Mouse (Mus musculus): ENCODE results near the gene Clk3.

The Clk3 gene

DNA sequence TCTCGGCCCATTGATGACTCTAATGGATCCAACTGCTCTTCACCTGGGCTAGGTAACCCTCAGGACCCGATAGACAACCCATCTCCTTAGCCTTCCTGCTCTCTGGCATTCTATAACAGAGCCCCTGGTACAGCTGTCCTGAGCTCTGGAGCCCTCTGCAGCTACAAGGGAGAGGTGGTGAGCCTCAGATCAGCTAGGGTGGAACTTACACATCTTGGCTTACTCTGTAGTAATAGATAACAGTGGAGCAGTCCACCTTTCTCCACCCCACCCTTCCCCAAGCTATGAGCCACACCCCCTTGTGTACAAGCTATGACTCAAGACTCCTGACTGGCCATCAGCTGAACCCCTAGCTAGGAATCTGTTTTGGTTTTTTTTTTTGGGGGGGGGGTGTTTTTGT is 5.2 kb upstream of the Clk3 start:
- no peak for DNase-seq (ENCODE audit: low spot score in 2 of 2)

DNA sequence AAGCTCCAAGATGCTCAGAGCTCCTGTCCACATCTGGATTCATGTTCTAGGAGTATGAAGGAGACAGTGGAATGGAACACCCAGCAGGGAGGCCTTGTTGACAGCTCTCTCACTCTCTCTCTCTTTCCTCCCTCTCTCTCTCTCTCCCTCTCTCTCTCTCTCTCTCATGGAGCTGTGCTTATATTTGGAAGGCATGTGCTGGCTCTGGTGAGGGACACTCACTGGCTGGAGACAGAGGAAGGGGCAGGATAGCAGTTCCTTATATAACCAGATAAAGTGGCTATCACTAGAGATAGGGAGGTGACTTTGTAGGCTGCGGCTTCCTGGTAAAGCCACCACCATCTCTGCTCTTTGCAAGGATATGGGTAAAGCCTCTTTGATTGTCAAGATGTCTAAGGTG is 4.6 kb upstream of the Clk3 start:
- DNase-seq (ENCODE audit: low spot score in 2 of 2) = no peak

DNA sequence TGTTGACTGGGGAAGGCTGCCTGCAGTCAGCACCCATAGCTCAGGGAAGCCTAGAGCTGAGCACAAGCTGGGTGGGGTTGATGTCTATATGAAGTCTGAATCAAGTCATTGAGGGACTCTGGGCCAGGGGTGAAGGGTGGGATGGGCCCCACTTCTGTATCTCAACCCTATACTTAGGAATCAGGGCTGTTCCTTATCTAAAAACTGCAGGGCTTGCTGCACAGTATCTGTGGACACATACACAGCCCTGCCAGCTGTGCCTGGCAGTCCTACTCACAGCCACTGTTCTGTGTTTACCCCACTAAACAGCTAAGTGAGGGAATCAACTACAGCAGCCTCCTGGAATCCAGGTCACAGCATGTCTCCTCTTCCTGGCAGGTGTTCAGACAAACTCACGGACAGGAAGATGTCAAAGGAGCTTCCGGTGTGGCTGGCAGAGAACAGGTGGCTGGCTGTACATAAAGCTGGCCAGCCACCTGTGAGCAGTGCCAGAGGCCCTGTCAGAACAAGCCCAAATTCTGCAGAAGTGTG is 3.9 kb upstream of the Clk3 start:
- no peak for DNase-seq (ENCODE audit: low spot score in 2 of 2)

DNA sequence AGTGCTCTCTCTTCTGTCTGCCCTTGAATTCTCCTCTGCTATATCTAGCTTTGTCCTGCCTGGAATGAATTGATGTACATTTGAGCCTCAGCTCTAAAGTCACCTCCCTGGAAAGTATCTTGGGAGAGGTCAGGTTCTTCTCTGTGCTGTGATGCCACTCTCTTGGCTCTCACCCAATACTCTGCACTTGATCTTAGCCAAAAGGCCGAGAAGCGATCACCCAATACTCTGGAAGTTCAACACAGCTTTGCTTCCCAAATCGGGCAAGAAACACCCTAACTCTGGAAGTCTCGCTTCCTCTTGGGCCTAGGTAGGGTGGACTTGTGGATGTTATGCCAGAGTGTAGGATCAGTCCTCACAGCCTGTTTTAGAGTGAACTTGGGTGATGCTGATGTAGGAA is 1.6 kb upstream of the Clk3 start:
- no peak for DNase-seq (ENCODE audit: low spot score in 2 of 2)

DNA sequence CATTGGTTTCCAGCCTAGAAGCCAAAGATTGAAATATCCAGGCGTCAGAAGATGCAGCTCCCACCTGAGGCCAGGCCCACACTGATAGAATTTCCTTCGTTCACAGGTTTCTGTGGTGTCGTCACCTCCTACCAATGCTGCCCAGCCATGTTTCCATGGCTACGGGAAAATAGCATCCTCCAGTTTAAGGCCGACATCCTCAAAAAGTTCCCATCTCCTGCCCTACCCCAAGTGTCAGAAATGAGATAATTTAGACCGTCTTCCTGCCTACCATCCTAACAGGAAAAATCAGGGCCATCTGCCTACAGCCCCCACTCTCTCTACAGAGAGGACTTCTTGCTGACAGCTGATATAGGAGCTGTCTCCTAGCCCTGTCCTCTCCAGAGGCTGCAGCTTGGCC is 771 bp upstream of the Clk3 start:
- DNase-seq (ENCODE audit: low spot score in 2 of 2) = peak in 1 of 2 experiments; percentile 62

DNA sequence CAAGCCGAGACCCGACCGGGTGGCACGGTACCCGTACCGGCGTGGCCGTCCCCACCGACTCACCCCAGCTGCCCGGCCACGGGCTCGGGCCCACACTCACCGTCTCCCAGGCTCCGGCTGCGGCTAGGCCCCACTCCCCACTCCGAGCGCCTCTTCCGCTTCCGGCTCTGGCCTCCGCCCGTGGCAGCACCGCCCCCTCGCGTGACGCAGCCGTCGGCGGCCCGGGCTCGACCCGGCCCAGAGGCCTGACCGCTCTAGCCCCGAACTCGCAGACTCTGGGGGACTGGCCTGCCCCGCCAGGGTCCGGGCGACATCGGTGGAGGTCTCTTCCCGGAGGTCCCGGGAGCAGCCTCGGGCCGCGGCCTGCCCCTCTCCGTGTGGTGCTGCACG is 691 bp downstream of the Clk3 start:
- peak; percentile 94 for DNase-seq (ENCODE audit: low spot score in 2 of 2)

DNA sequence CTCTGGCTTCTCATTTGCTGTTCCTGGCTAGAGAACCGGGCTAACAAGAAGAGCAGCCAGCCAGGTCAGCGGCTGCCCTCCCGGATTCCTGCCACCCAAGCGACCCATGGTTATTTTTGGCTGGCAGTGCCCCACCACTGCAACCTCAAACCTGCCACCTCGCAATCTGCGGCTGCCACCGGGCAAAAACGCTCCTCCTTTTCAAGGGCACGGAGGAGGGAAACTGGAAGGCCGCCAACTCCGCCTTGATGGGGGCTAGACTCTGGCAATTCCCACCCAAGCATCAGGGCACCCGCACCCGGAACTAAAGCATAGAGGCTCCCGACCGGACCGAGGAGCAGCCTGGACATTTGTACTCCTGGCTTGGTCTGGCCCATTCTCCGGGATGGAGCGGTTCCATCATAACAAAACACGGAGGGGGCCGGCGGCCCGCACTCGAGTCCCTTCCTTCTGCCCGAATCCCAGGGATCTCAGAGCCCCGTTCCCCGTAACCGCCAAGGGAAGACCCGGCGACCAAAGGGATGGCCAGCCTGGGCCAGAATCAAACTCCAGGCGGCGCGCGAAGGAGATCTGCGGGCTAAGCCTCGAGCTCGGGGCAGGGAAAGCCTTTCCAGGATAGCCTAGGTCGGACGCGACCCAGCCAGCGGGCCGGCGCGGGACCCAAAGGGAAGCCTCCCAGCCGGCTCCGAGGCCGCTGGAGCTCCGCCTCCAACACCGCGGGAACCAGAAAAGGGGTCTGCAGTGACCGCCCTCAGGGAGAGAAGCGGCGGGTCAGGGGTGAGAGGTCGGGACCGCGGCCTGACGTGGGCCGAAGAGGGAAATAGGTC is 1.3 kb downstream of the Clk3 start:
- DNase-seq (ENCODE audit: low spot score in 2 of 2) = peak; percentile 87 to 91

DNA sequence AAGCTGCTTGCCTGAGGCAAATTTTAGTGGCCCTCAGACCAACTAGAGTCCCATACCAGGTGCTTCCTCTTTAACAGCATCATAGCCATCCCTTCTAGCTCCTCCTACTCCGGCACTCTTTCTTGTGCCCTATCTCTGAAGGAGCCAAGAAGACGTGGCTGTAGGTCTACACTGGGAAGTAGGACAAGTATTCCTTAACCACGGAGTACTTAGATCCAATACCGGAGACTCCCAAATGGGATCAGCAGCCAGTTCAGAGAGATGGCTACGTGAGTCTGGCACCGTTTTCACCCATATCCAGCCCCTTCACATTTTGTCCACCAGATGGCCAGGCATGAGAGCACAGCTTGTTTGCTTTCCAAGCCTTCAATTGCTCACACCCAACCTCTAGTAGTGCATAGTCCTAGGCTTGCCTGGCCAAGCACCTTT is 3.1 kb downstream of the Clk3 start:
- DNase-seq (ENCODE audit: low spot score in 2 of 2) = peak in 1 of 2 experiments; percentile 58

DNA sequence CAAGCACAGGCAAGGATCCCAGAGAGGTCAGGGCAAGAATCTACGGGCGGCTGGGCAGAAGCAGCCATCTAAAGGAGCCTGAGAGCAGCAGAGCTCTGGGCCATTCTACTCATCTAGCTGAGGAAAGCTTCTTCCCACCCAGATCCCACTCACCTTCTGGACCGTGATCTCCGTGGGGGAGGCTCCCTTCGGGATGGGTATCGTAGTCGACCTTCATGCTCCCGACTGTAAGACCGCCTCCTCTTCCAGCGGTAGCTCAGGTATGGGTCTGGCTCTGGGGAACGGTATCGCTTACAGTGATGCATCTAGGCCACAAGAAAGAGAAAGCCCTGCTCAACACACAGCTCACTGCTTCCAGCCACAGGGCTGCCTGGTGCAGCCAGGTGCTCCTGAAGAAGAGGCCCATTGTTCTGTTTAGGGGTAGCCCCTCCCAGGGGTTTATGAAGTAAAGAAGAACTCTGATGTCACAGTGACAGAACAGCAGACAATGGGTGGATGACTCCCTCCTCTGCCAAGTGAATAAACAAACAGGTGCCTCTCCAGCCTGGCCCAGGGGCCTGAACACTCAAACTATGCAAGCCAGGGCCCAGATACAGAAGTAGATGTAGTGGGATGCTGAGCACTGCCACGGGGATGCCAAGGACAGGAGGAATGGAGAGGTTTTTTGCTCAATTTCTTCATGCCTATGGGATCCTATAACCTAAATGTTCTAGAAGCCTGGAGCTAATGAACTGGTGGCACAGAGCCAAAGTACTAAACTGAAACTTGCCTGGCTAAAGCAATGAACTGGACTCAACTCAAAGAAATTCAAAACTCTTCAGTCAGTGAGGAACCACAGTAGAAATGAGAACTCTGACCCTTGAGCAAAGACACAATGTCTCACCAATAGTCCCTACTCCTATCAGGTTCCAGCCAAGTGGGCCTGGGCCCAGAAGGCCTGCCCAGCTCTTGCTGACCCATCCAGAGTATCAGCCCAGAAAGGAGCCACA is 3.8 kb downstream of the Clk3 start:
- no peak for DNase-seq (ENCODE audit: low spot score in 2 of 2)

DNA sequence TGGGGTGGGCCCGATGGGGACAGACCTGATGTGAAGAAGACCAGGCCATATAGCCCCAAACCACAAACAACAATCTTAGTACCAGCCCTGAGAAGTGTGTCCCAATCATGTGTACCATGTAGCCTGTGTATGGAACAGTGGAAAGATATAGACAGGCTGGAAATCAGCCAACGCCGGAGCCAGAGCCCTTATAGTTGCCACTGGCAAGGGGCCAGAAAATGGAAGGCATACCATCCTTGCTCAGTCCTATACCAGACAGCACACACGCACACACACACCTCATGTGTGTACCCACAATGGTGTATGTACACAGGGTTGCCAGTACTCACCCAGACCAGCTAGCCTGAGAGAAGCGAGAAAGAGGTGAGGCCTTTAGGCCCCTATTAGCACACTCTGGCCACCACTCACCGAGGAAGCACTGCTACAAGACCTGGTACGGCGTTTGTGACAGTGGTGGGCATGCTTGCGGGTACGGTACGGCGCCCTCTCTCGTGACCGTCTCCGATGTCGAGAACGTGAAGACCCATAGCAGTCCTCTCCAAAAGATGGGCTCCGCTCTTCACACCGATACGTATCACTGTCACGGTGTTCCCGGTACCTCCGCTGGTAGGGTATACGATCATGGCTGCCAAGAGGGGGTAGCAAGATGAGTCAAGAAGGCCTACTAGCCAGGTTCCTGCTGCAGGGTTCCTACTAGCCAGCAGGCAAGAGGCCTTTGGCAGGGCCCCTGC is 5.1 kb downstream of the Clk3 start:
- no peak for DNase-seq (ENCODE audit: low spot score in 2 of 2)

DNA sequence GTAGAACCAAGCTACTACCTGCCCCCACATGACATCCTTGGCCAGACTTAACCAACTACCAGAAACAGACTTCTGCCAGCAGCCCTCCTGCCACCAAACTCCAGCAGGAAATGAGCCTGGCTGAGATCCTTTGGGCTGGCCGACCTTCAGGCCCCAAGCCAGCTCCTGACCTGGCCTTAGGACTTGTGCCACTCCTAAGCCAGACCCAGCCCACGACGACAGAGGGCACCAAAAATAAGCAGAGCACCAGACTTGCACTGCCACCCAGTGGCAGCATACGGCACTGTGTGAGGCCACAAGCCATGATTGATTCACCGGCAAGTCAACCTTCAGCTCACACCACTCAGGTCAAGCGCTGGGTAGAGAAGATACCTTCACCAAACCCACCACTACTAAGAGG is 6.4 kb downstream of the Clk3 start:
- DNase-seq (ENCODE audit: low spot score in 2 of 2) = peak; percentile 69 to 73

DNA sequence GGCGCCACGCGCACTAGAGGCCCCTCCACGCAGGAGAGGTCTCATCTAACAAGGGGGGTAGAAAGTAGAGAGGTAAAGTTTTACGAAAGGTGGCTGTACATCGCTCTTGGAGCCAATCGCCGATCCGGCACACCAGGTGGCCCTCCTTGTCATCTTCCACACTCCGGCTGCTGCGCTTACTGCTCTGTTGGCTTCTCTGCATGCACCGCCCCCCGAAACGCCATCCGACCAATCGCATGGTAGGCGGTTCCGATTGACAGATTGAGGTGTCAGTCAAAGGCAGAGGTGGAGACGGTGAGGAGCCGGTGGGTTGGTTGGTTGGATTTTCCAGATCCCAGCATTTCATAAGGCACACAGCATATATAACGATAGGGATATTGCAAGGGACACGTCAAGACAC is 7.1 kb downstream of the Clk3 start:
- peak; percentile 64 to 65 for DNase-seq (ENCODE audit: low spot score in 2 of 2)

DNA sequence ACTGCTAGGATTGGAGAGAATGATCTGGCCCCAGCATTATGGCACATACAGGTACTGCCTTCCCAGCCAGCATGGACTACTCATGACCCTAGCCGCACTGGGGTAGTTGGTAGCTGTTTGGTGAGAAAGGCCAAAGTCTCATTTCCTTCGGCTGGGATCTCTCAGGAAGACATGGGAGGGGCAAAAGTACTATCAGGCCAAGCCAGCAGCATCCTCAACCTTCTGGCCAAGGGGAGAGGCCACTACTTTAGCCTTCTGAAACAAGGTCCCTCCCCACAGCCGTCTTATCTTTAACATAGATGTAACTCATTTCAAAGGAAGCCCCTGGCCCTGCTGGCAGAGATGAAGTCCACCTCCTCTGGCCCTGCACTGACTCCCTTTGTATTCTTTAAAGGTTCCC is 8.1 kb downstream of the Clk3 start:
- DNase-seq (ENCODE audit: low spot score in 2 of 2) = no peak

DNA sequence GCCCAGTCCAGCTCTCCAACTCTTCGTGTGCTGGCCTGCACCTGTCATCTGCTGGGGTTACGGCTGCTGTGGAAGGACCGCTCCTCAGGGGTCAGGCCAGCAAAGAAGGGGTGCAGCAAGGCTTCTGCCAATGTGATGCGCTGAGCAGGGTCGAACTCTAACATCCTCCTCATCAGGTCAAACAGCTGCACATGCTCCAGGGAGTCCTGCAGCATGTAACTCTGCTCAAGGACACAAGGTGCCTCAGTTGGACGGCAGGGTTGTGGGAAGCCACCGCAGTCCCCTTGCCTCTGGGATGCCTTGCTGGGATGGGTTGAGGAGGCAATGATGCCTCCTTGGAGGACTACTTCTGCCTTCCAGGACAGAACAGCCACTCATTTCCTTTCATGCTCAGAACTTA is 14.8 kb downstream of the Clk3 start:
- no peak for DNase-seq (ENCODE audit: low spot score in 2 of 2)

DNA sequence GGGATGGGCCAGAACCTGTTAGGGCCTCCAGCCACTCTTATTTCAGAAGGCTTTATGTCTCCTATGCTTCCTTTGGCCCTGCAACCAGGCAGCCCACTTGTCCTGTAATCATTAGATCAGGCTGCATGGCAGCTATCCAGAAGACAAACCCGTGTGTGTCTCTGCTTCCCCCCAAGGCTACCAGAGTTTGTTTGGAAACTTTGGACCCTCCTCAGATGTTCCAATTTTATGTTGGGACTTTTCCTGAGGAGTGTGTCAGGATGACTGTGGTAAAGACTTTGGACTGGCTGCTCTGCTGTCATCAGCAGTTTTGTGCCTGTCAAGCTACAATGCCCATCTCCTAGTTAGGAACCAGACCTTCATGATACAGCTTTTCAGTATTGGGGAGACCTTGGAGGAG is 16.8 kb downstream of the Clk3 start:
- no peak for DNase-seq (ENCODE audit: low spot score in 2 of 2)

DNA sequence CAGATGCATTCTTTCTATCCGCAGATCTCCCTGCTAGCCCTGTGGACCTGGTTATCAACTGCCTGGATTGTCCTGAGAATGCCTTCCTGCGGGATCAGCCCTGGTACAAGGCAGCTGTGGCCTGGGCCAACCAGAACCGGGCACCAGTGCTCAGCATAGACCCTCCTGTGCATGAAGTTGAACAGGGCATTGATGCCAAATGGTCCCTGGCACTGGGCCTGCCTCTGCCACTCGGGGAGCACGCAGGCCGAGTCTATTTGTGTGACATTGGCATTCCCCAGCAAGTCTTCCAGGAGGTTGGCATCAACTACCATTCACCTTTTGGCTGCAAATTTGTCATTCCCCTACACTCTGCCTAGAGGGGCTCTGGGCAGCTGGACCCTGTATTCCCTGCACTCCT is 17.5 kb downstream of the Clk3 start:
- peak; percentile 55 to 71 for DNase-seq (ENCODE audit: low spot score in 2 of 2)

DNA sequence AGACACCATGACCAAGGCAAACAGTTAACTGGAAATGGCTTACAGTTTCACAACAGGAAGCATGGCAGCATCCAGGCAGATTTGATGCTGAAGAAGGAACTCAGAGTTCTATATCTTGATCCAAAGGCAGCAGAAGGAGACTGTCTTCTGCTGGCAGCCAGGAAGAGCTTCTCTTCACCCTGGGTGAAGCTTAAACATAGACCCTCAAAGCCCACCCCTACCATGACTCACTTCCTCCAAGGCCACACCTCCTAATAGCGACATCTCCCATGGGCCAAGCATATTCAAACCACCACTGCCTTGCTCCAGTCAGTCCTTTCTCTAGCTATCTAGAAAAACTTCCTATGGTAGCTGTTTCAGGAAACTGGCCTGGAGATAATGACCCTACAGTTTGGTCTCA is 18.6 kb downstream of the Clk3 start:
- DNase-seq (ENCODE audit: low spot score in 2 of 2) = no peak

DNA sequence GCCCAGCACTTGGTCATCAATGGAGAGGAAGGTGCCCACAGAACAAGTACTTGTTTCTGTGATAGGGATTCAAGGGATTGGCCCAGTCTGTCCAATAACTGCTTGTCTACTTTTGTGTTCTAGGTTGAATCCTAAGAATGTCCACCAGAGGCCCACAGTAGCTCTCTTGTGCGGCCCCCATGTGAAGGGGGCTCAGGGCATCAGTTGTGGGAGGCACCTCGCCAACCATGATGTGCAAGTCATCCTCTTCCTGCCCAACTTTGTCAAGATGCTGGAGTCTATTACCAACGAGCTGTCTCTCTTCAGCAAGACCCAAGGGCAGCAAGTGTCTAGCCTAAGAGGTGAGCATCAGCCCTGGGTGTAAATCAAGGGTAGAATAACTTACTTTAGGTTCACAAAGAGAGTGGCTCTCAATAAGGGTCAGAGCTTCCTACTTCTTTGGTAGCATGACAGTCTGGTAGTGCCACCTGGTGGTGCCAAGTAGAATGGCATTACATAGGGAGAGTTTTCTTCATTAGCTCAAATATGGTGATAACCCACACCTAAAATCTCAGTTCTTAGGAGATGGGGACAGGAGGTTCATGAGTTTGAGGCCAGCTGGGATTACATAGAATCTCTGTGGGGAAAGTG is 21.1 kb downstream of the Clk3 start:
- DNase-seq (ENCODE audit: low spot score in 2 of 2) = peak in 1 of 2 experiments; percentile 67

DNA sequence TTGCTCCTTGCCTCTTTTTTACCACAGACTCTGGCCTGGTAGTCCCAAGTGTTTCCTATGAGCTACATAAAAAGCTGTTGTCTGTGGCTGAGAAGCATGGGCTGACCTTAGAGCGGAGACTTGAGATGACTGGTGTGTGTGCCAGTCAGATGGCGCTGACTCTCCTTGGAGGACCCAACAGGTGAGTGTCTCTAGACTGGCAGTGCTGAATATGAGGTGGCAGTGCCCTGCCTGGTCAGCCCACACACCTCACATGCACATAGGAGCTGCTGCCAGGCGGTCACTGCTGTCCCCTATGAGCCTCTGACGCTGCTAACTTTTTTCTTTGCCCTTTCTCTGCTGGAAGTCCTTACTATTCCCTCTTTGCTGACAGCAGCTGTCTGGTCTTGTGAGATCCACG is 25.8 kb downstream of the Clk3 start:
- no peak for DNase-seq (ENCODE audit: low spot score in 2 of 2)

DNA sequence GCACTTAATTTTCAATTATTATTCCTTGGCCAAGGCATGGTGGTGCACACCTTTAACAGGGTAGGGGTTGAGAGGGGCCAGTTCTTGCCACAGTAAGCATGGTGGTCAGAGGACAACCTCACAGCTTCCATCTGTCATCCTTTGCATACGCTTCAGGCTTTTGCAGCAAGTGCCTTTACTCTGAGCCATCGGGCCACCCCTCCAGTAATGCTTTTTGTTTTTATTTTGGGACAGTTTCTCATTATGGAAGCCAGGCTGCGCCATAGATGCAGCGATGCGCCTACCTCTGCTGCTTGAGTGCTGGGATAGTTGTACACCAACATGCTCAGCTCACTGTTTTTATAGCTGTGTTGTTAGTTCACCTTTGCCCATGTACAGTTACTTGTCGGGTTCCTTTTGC is 32.1 kb downstream of the Clk3 start:
- no peak for DNase-seq (ENCODE audit: low spot score in 2 of 2)

DNA sequence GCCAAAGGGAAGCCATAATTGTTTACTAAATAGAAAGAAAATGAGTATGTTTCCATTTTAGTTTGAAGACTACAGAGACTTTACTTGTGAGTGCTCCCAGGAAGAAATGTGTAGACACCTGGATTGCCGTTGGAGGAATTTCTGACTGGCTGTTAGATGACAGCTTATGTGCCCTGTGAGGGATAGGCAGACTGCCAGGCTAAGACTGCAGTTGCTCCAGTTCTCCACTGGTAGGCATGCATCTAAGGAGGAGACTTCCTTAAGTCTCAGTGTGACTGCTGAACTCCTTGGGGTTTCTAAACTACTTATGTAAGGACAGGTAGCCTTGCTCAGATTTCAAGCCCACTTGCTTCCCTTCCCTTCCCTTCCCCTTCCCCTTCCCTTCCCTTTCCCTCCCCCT is 37.3 kb downstream of the Clk3 start:
- DNase-seq (ENCODE audit: low spot score in 2 of 2) = no peak
